Mouse (Mus musculus): ENCODE measurements around the gene Tmem248. TPM values are rescaled to one million over a fixed set of nuclear protein-coding genes. Genes with fewer than 3 reads are reported as not detected.

Gene Tmem248
- polyA plus RNA-seq, 1 experiment from 2014 or later, result 37.2 TPM

DNA sequence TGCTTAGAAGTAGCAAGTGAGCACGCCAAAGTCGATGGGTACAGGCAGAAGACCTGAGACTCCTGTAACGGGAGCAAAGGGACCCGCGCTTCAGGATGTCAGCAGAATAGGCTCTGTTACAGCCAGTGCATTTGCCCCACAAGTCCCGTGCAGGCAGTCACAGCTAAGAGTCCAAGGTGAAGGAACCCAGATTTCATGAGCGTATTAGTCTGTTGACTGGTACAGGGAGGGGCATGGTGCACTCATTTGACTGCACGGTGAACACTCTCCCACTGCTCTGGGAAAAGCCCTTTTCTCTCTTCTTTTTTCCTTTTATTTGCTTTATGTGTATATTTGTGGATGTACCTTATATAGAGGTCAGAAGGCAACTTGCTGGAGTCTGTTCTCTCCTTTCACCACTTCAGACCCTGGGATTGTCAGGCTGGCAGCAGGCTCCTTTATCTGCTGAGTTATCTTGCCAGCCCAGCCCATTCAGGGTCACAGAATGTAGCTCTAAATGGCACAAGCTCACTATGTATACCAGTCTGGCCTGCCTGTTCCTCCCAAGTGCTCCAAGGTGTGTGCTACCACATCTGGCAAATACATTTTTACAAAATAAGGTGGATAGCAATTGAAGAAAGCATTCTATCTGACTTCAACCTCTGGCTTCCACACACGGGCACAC, 32.6 kb upstream of the Tmem248 start:
- Histone ChIP-seq H3K4me2 (no peak overlapping the region), H3K4me3 (replicated peaks) (no peak overlapping the region), H3K27ac (no peak overlapping the region), H3K9me3 (no peaks in the 10 kb centered on the region), H3K9ac (replicated peaks) (no peak overlapping the region), H3K4me1 (replicated peaks) (no peaks in the 10 kb centered on the region), H3K27me3 (no peaks in the 10 kb centered on the region), H3K36me3 (peaks cover 18% of the 10 kb centered on the region)
- 83% methylated on average over 9 of the region's 9 CpGs for WGBS
- no peak for ATAC-seq (ENCODE audit: insufficient number of reproducible peaks, insufficient read depth, low FRiP score, low TSS enrichment, low read depth)

DNA sequence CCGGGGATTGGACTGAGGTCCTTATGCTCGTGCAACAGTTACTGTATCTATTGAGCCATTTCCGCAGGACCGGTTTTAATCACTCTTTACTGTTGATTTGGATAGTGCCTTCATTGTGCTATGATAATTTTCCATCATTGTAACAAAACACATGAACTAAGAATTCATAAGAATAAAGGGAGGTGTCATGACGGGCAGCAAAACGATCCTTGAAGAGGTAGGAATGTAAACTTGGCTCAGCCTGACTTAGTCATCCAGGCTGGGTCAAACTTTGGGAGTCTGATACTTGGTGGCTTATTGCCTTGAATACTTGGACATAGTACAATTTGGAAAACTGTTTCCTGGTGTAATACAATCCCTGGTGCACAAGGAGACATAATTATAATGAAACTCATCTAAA, 31.6 kb upstream of the Tmem248 start:
- no peaks in the 10 kb centered on the region for H3K4me1 ChIP-seq (replicated peaks)
- H3K4me3 ChIP-seq (replicated peaks), result no peak overlapping the region
- H3K27me3 ChIP-seq, result no peaks in the 10 kb centered on the region
- peaks cover 28% of the 10 kb centered on the region for H3K36me3 ChIP-seq
- no peak for ATAC-seq (ENCODE audit: insufficient number of reproducible peaks, insufficient read depth, low FRiP score, low TSS enrichment, low read depth)
- no peak overlapping the region for H3K9ac ChIP-seq (replicated peaks)
- H3K9me3 ChIP-seq, result no peaks in the 10 kb centered on the region
- no peak overlapping the region for H3K27ac ChIP-seq
- WGBS, result 92% methylated on average over 6 of the region's 6 CpGs
- H3K4me2 ChIP-seq, result no peak overlapping the region

DNA sequence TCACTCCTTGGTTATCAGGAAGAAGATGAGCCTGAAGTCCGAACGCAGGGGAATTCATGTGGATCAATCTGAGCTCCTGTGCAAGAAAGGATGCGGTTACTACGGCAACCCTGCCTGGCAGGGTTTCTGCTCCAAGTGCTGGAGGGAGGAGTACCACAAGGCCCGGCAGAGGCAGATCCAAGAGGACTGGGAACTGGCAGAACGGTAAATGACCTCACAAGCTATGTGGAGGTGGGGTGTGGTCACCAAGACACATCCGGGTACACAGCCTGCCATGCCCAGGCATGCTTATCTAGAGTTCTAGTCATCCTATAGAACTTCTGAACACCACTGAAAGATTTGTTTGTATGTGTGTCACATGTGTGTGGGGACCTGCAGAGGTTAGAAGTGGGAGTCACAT, 29.5 kb upstream of the Tmem248 start:
- ATAC-seq (ENCODE audit: insufficient number of reproducible peaks, insufficient read depth, low FRiP score, low TSS enrichment, low read depth), result no peak
- Histone ChIP-seq H3K4me2 (no peak overlapping the region), H3K4me1 (replicated peaks) (no peaks in the 10 kb centered on the region), H3K9me3 (no peaks in the 10 kb centered on the region), H3K4me3 (replicated peaks) (no peak overlapping the region), H3K27me3 (no peaks in the 10 kb centered on the region), H3K36me3 (peaks cover 48% of the 10 kb centered on the region), H3K9ac (replicated peaks) (no peak overlapping the region), H3K27ac (no peak overlapping the region)
- WGBS, result 77% methylated on average over 7 of the region's 7 CpGs

DNA sequence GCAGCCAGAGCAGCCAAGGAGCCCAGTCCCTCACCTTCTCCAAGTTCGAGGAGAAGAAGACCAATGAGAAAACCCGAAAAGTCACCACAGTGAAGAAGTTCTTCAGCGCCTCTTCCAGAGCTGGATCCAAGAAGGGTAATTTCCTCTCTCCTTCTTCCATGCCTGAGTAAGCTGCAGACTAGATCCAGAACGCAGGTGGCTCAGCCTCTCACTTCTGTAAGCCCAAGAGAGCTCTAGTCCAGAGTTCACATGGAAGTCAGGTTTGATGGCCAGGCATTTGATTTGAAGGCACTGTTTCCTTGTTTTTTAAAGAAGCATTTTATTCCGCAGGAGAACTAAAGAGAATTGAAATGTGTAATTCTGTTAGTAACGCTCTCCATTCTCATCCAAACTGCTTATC, 26.0 kb upstream of the Tmem248 start:
- peaks cover 73% of the 10 kb centered on the region for H3K36me3 ChIP-seq

DNA sequence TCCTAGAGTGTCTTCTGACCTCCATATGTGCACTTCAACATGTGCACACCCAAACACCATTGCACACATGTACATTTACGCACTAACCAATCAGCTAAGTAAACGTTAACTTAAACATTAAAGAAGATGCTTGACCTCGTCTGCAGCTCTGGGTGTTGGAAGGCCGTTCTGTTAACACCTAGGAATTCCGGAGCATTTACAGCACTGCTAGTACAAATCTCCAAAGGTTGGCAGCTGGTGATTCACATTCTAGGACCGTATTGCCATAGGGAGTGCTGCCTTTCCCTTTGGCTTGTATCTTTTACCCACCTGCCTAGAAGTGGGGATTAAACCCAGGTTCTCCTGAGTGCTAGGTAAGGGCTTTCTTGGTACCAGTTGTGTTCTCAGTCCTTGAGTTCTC, 25.0 kb upstream of the Tmem248 start:
- no peak for ATAC-seq (ENCODE audit: insufficient number of reproducible peaks, insufficient read depth, low FRiP score, low TSS enrichment, low read depth)

More for the DNA sequence above, 26.0 kb upstream of the Tmem248 start:
- Histone ChIP-seq H3K27me3 (no peaks in the 10 kb centered on the region), H3K4me2 (no peak overlapping the region), H3K27ac (no peak overlapping the region), H3K9me3 (no peaks in the 10 kb centered on the region), H3K4me3 (replicated peaks) (no peak overlapping the region), H3K4me1 (replicated peaks) (no peaks in the 10 kb centered on the region), H3K9ac (replicated peaks) (no peak overlapping the region)
- WGBS, result 90% methylated on average over 6 of the region's 6 CpGs
- no peak for ATAC-seq (ENCODE audit: insufficient number of reproducible peaks, insufficient read depth, low FRiP score, low TSS enrichment, low read depth)

DNA sequence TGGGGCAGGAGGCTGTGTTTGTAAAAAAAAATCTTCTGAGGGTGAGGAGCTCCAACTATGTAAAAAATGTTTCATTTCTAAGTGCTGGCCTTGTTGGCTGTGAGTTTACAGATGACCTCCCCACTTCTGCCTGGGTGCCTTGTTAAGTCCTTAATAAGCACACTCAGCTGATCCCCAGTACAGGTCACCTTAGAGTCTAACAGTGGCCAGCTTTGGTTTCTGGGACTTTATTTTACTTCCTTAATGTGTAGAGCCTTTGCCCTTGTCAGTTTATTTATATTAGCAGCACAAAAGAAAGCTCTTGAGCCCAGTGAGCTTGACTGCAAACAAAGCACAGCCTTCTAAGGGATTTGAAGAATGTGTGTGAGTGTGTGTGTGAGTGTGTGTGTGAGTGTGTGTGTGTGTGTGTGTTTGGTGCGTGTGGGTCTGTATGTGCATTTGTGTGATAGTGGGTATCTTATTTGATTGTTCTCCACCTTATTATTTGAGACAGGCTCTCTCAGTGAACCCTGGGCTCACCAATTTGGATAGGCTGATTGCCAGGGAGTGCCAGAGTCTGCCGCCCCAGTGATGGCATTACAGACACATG, 24.4 kb upstream of the Tmem248 start:
- no peak overlapping the region for H3K4me3 ChIP-seq (replicated peaks)
- no peak for ATAC-seq (ENCODE audit: insufficient number of reproducible peaks, insufficient read depth, low FRiP score, low TSS enrichment, low read depth)
- 88% methylated on average over 2 of the region's 2 CpGs for WGBS
- H3K27me3 ChIP-seq, result no peaks in the 10 kb centered on the region
- peaks cover 75% of the 10 kb centered on the region for H3K36me3 ChIP-seq
- H3K9ac ChIP-seq (replicated peaks), result no peak overlapping the region
- no peak overlapping the region for H3K4me2 ChIP-seq
- no peaks in the 10 kb centered on the region for H3K4me1 ChIP-seq (replicated peaks)
- no peaks in the 10 kb centered on the region for H3K9me3 ChIP-seq
- no peak overlapping the region for H3K27ac ChIP-seq

More for the DNA sequence above, 25.0 kb upstream of the Tmem248 start:
- Histone ChIP-seq H3K4me1 (replicated peaks) (no peaks in the 10 kb centered on the region), H3K27me3 (no peaks in the 10 kb centered on the region), H3K9ac (replicated peaks) (no peak overlapping the region), H3K4me2 (no peak overlapping the region), H3K36me3 (peaks cover 73% of the 10 kb centered on the region), H3K9me3 (no peaks in the 10 kb centered on the region), H3K4me3 (replicated peaks) (no peak overlapping the region), H3K27ac (no peak overlapping the region)
- WGBS, result 78% methylated on average over 6 of the region's 6 CpGs

DNA sequence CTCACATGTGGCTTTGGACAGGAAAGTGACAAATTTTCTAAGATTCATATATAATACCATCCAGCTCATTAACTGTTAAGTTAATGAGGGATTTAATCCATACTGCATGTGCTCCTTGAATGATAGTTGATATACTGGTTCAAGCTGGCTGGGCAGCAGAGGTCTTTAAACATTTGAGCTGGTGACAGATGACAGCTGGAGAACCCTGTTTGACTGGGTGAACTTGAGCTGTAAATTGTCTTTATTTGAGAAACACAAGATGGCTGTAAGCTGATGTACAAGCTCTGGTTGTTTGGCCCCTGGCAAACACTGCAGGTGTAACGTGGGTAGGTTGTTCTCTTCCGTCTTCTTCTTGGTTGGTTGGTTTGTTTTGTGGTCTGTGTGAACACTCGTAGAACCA, 23.1 kb upstream of the Tmem248 start:
- 79% methylated on average over 3 of the region's 3 CpGs for WGBS
- H3K27me3 ChIP-seq, result no peaks in the 10 kb centered on the region
- no peak for ATAC-seq (ENCODE audit: insufficient number of reproducible peaks, insufficient read depth, low FRiP score, low TSS enrichment, low read depth)
- H3K4me1 ChIP-seq (replicated peaks), result no peaks in the 10 kb centered on the region
- H3K36me3 ChIP-seq, result peaks cover 77% of the 10 kb centered on the region
- no peak overlapping the region for H3K9ac ChIP-seq (replicated peaks)
- no peak overlapping the region for H3K4me3 ChIP-seq (replicated peaks)
- no peak overlapping the region for H3K4me2 ChIP-seq
- no peaks in the 10 kb centered on the region for H3K9me3 ChIP-seq
- no peak overlapping the region for H3K27ac ChIP-seq

DNA sequence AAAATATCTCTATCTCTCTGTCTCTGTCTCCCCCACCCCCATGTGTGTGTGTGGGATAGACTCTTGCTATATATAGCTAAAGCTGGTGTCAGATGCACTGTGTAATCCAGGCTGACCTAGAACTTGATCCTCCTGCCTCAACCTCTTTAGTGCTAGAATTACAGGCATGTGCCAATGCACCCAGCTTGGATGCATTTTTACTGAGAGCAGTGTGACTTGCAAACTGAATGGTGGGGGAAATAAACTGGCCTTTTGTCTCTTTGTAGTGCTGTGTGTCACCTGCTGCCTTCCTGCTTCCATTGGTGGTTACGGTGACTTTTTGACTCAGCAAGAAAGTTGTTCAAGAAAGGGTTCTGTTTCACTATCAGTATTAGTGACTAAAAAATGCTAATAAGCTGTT, 20.6 kb upstream of the Tmem248 start:
- H3K27ac ChIP-seq, result no peak overlapping the region
- H3K4me1 ChIP-seq (replicated peaks), result no peaks in the 10 kb centered on the region
- H3K36me3 ChIP-seq, result peaks cover 74% of the 10 kb centered on the region
- no peak overlapping the region for H3K4me2 ChIP-seq
- H3K9me3 ChIP-seq, result no peaks in the 10 kb centered on the region
- ATAC-seq (ENCODE audit: insufficient number of reproducible peaks, insufficient read depth, low FRiP score, low TSS enrichment, low read depth), result no peak
- H3K27me3 ChIP-seq, result no peaks in the 10 kb centered on the region
- no peak overlapping the region for H3K4me3 ChIP-seq (replicated peaks)
- 92% methylated on average over 1 of the region's 1 CpGs for WGBS
- no peak overlapping the region for H3K9ac ChIP-seq (replicated peaks)

DNA sequence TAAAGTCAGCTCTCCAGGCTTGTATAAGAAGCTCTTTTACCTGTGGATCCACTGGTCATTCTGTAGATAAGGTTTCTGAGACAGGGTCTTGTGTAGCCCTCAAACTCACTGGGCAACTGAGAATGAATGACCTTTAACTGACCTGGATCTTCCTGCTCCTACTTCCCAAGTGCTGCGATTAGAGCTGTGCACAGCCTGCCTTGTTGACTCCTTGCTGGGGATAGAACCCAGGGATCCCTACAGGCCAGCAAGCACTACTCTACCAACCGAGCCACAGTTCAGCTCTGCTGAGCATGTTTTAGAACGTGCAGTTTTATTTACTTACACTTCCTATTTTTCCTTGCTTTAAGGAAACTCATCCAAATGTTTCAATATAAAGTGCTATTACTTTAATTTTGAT, 19.4 kb upstream of the Tmem248 start:
- H3K27ac ChIP-seq, result no peak overlapping the region
- WGBS, result 86% methylated on average over 3 of the region's 3 CpGs
- no peak overlapping the region for H3K4me2 ChIP-seq
- H3K9me3 ChIP-seq, result no peaks in the 10 kb centered on the region
- no peak overlapping the region for H3K4me3 ChIP-seq (replicated peaks)
- peaks cover 68% of the 10 kb centered on the region for H3K36me3 ChIP-seq
- no peaks in the 10 kb centered on the region for H3K27me3 ChIP-seq
- no peak for ATAC-seq (ENCODE audit: insufficient number of reproducible peaks, insufficient read depth, low FRiP score, low TSS enrichment, low read depth)
- no peak overlapping the region for H3K9ac ChIP-seq (replicated peaks)
- no peaks in the 10 kb centered on the region for H3K4me1 ChIP-seq (replicated peaks)

DNA sequence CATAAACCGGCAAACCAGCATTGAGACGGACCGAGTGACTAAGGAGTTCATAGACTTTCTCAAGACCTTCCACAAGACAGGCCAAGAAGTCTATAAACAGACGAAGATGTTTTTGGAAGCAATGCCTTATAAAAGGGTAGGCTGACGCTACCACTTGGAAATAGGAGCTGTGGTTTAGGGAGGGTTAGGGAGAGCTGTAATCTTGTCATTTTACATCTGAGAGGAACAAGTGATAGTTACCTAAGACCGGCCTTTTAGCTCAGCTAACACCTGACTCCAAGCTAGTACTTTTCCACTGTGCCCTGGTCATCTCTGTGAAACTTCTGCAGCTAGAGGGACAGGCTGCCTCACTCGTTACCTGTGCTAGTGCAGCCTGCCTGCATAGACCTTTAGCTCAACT, 18.9 kb upstream of the Tmem248 start:
- Histone ChIP-seq H3K4me1 (replicated peaks) (no peaks in the 10 kb centered on the region), H3K9me3 (no peaks in the 10 kb centered on the region), H3K27ac (no peak overlapping the region), H3K36me3 (peaks cover 67% of the 10 kb centered on the region), H3K4me2 (no peak overlapping the region), H3K4me3 (replicated peaks) (no peak overlapping the region), H3K9ac (replicated peaks) (no peak overlapping the region), H3K27me3 (no peaks in the 10 kb centered on the region)
- whole genome bisulfite sequencing, result 90% methylated on average over 7 of the region's 7 CpGs
- ATAC-seq (ENCODE audit: insufficient number of reproducible peaks, insufficient read depth, low FRiP score, low TSS enrichment, low read depth), result no peak

DNA sequence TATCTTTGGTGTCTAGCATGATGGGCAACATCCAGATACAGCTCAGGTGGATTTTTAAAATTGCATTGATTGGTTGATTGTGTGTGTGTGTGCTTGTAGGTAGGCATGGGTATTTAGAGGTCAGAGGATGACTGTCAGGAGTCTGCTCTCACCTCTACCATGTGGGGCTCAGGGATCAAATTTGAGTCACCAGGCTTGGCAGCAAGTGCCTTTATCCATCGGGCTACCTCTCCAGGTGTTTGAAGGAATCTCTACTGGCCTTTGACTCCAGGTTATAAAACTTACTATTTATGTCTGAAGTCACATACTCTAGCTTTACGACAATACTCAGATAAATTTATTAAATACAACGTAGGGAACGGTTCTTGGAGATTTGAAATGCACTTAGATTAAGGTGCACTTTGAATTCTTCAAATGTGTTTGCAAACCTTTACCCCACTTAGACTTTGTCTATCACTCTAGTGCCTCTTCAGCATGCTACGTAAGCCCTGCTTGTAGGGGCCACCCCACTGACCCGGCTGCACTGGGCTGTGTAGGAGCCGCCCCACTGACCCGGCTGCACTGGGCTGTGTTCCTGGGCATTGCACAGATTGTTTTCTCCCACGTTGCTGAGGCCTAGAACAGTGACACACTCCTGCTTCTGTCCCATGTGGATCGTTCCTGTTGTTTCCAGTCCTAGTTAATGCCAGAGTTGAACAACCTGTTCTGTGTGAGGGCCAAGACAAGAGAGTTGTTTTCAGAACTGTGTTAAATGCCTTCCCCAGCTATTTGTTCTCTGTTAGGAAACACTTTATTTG, 16.4 kb upstream of the Tmem248 start:
- Histone ChIP-seq H3K4me3 (replicated peaks) (no peak overlapping the region), H3K4me2 (no peak overlapping the region), H3K36me3 (peaks cover 60% of the 10 kb centered on the region), H3K4me1 (replicated peaks) (no peaks in the 10 kb centered on the region), H3K27me3 (no peaks in the 10 kb centered on the region), H3K27ac (no peak overlapping the region), H3K9me3 (no peaks in the 10 kb centered on the region), H3K9ac (replicated peaks) (no peak overlapping the region)
- 85% methylated on average over 10 of the region's 10 CpGs for WGBS
- ATAC-seq (ENCODE audit: insufficient number of reproducible peaks, insufficient read depth, low FRiP score, low TSS enrichment, low read depth), result no peak

Data from limb, embryonic 12.5 days (tissue).